Mouse (Mus musculus): ENCODE measurements around the gene Spata16.
"Not testable (repeated sequence)": the region's sequence is repeated elsewhere in the genome, so short reads cannot be mapped to it uniquely, and the experiment has no call there.

Spata16 gene

DNA sequence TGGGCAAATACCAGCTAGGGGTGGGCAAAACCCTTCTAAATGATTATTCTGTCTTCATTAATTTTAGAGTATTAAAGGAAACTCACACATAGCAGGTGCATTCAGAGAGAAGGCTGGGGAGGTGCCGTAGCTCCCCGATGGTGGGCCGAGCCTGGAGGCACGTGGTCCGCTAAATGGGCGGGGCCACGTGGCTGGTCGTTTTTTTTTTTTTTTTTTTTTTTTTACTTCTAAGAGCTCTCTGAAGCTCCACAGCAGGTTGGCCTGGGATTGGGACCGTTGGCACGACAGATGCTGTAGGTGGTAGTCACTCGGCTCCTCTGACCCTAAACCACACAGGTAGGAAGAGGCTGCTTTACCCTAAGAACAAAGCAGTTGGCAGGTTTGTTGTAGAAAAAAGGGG lies at the start of gene Spata16:
Gene Spata16 (plus strand): TSS at position 219 of the 400 bp plus-strand sequence.
- no peak for DNase-seq (ENCODE audit: low spot score in 2 of 2)

GRCm38 (mm10) chr3:26604861-26605260 lies 32.6 kb upstream of the Spata16 start:
- no peak for DNase-seq (ENCODE audit: low spot score in 2 of 2)

DNA sequence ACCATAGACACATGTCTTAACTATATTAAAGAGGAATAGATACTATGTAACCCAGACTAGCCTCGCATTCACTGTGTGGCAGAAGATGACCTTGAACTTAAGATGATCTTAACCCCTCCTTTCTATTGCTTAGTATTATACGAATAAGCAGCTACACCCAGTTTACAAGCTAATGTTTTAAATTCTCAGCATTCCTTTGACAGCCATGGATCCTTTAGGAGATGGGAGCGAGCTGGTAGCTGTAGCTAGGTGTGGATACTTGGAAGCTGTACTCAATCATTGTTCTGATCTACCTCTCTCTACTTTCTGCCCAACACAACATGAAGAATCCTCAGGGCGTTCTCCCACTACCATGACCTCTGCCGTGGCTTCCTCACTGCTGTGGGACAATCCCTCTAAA lies 28.9 kb upstream of the Spata16 start:
- DNase-seq (ENCODE audit: low spot score in 2 of 2) = no peak

GRCm38 (mm10) chr3:26639214-26639613 lies 1.8 kb downstream of the Spata16 start:
- no peak for DNase-seq (ENCODE audit: low spot score in 2 of 2)

GRCm38 (mm10) chr3:26639851-26640250 lies 2.4 kb downstream of the Spata16 start:
- DNase-seq (ENCODE audit: low spot score in 2 of 2) = no peak

DNA sequence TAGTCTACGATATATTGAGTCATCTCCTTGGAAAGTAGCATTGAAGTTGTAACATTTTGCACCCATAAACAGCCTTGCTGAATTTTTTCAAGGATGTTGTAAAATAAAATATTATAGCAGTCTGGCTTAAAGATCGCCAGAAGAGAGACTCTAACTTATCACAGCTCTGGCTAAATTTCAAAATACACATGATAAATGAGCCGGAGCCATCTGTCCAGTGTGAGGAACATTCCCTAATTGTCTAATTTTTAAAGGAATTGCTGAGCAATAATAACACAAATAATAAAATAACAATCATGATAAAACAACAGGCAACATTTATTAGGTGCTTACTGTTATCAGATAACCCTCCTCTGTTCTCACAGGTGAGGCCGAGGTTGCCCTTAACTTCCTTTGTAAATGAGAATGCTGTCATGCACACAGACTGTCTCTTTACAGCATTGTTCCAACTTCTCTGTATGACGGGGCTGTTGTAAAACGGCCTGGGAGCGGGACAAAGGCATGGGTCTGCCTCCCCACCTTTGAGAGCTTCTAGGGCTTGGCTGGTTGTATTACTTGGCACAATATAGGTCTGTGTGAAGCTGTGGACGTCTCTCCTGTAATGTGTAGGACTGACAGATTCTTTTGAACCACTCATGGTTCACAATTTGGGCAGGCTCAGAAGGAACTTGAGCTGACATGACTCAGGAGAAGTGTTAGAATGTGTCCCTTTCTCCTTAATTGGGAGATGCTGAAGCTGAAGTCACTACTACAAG lies 3.1 kb downstream of the Spata16 start:
- no peak for DNase-seq (ENCODE audit: low spot score in 2 of 2)

DNA sequence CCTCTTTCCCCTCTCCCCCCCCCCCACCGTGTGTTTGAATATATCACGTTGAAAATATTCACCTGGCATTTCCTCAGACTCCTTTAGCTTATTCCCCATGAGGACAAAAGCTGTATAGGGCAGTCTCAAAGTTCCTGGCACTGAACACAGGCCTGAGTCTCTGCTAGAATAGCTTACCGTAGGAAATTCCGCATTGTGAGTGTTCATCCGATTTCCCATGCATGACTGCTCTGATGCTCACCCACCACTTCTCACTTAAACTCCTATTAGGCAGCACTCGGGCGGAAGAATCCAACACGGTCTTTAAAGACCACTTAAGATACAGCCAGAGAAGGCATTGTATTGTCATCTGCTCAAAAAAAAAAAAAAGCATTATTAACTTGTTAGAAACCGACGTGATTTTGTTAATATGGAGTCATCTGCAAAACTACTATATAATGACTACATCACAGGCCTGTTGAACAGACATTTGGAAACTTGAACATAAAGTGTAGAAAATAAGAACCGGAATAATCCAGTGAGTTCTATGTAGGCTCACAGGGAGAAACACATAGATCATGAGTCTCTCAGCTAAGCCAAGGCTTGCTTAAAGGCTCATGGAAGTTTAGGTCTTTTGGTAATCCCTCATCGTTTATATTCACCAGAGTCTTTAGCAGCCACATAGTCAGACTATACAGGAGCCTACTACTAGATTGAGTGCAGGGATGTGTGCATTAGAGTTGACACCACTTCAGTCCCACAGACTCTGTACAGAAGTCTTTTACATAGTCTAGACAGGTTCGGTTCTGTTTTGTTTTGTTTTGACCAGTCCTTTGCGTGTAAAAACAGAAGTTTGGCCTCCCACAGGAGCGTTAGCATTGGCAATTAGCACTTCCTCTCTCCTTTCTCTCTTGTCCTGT lies 4.2 kb downstream of the Spata16 start:
- no peak for DNase-seq (ENCODE audit: low spot score in 2 of 2)

DNA sequence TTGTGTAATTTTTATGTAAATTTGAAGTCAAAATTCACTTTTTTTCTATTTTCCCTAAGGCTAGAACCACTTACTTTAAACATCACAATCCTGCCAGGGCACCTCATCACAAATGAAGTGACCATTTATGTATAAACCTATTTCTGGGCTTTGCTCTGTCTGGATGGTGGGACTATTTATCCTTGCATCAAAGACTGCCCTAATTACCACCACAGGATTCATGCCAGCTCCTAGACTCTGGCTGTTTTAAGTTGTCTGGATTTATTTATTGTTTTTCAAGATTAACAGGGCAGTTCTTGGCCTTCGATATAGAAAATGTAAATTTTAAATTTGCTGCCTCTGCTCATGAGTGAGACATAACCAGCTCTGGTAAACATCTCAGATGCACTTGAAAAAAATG lies 6.7 kb downstream of the Spata16 start:
- DNase-seq (ENCODE audit: low spot score in 2 of 2) = no peak

DNA sequence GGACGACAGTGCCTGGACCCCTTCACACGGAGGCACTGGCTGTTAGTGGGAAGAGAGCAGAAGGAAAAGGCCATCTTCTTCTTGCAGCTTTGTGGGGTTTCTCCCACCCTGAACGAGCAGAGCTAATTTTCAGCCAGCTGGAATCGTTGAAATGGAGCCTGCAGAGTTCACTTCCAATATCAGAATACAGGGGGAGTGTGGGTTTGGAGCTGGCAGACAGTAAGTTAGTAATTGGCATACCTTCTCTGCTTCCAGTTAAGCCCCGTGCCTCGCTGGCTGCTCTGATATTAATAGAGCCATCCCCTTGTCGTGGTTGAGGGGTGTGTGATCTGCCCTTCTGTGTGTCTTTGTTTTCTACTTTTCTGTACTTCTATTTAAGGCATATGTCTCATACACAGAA lies 9.4 kb downstream of the Spata16 start:
- no peak for DNase-seq (ENCODE audit: low spot score in 2 of 2)

GRCm38 (mm10) chr3:26685832-26686231 lies 48.4 kb downstream of the Spata16 start:
- peak in 1 of 2 experiments; percentile 12 for DNase-seq (ENCODE audit: low spot score in 2 of 2)

DNA sequence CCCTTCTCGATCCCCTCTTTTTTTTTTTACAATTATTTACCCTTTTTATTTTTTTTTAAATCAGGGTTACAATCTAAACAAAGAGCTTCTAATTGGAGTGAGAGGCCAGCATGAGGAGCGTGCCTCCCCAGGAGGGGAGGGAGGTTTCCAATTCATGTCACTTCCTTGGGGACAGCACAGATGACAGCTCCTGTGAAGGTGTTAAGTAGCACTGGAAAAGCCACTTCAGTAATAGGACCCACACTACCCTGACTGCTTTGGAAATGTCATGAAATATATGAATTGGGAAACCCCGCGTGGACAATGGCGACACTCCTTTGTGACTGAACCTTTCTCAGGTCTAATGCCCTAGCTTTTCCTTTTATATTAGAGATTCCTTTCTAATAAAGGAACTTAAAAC lies 72.1 kb downstream of the Spata16 start:
- DNase-seq (ENCODE audit: low spot score in 2 of 2) = not testable (repeated sequence)

DNA sequence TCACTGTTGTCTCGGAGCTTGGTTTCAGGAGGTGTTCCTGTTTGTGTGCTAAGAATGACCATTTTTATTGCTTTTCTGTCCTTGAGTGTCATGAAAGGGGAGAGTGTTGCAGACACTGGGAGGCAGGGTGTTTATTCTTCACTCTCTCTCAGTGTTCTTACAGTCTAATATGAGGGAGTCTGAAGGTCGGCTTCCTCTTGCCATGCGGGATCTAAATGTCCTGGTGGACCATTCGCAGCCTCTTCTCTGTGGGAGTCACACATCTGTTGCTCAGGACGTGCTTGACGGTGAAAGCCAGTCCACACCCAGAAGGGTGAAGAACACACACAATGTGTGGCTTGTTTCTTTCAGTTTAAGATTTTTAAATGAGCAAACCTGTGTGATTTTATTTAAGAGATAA lies 90.1 kb downstream of the Spata16 start:
- DNase-seq (ENCODE audit: low spot score in 2 of 2) = no peak

GRCm38 (mm10) chr3:26750492-26750891 lies 113.1 kb downstream of the Spata16 start:
- no peak for DNase-seq (ENCODE audit: low spot score in 2 of 2)

- no peak for DNase-seq (ENCODE audit: low spot score in 2 of 2)
These were observed 115.0 kb downstream of the Spata16 start for GRCm38 (mm10) chr3:26752441-26752840.

GRCm38 (mm10) chr3:26793334-26794101 lies 156.1 kb downstream of the Spata16 start:
- no peak for DNase-seq (ENCODE audit: low spot score in 2 of 2)

GRCm38 (mm10) chr3:26795851-26796538 lies 158.6 kb downstream of the Spata16 start:
- no peak for DNase-seq (ENCODE audit: low spot score in 2 of 2)

DNA sequence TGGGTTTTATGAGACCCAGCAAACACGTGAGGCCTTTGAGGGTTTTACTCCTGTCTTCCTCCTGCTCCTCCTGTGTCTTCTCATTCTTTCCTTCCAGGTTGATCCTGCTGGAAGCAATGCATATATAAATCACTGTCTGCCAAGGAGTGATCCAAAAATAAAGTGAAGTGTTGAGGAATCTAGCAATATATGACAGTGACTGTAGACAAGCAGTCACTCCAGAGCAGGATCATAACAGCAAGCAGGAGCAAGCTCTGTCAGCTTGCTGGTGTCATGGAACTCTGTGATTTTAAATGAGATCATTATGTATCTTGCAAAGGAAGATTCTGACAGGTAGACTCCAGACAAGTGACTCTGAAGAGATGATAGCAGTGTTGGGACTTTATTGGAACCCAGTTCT lies 159.5 kb downstream of the Spata16 start:
- no peak for DNase-seq (ENCODE audit: low spot score in 2 of 2)

GRCm38 (mm10) chr3:26814307-26814706 lies 176.9 kb downstream of the Spata16 start:
- DNase-seq (ENCODE audit: low spot score in 2 of 2) = peak in 1 of 2 experiments; percentile 28

GRCm38 (mm10) chr3:26815764-26816163 lies 178.3 kb downstream of the Spata16 start:
- no peak for DNase-seq (ENCODE audit: low spot score in 2 of 2)

- peak in 1 of 2 experiments; percentile 37 for DNase-seq (ENCODE audit: low spot score in 2 of 2)
These were observed 182.0 kb downstream of the Spata16 start for GRCm38 (mm10) chr3:26819398-26819797.

Data from right cerebral cortex, postnatal 36 days (tissue).